Mouse (Mus musculus) splenic B cell, adult 2 months (primary cell): Measurements from ENCODE around the gene Celf2.

ENCODE experiments used
- DNase-seq: peaks from one replicate; pipeline ENCODE4 v3.0.0-alpha.2; 2011; ENCODE audit warnings: low read depth, low spot score
- H3K27me3 ChIP-seq: 2 replicates; pipeline ENCODE4 v1.6.1; 2012; ENCODE audit warnings: mild to moderate bottlenecking, low read length, moderate library complexity, mixed read lengths; ENCODE audit not compliant: control insufficient read depth, poor library complexity, insufficient read depth, severe bottlenecking
- H3K36me3 ChIP-seq: 2 replicates; pipeline ENCODE4 v1.6.1; 2012; ENCODE audit warnings: mild to moderate bottlenecking, low read length, moderate library complexity, mixed read lengths; ENCODE audit not compliant: control insufficient read depth, poor library complexity, insufficient read depth, severe bottlenecking

Gene Celf2

GRCm38 (mm10) chr2:6726071-6726470 is 783.3 kb downstream of the Celf2 start:
- no peaks in the 10 kb centered on the region for H3K36me3 ChIP-seq
- DNase-seq, result no peak
- no peaks in the 10 kb centered on the region for H3K27me3 ChIP-seq

GRCm38 (mm10) chr2:6723602-6724001 is 785.8 kb downstream of the Celf2 start:
- DNase-seq, result peak; percentile 86
- Histone ChIP-seq H3K27me3 (no peaks in the 10 kb centered on the region), H3K36me3 (no peaks in the 10 kb centered on the region; the same call in 1 of the 2 replicates)

DNA sequence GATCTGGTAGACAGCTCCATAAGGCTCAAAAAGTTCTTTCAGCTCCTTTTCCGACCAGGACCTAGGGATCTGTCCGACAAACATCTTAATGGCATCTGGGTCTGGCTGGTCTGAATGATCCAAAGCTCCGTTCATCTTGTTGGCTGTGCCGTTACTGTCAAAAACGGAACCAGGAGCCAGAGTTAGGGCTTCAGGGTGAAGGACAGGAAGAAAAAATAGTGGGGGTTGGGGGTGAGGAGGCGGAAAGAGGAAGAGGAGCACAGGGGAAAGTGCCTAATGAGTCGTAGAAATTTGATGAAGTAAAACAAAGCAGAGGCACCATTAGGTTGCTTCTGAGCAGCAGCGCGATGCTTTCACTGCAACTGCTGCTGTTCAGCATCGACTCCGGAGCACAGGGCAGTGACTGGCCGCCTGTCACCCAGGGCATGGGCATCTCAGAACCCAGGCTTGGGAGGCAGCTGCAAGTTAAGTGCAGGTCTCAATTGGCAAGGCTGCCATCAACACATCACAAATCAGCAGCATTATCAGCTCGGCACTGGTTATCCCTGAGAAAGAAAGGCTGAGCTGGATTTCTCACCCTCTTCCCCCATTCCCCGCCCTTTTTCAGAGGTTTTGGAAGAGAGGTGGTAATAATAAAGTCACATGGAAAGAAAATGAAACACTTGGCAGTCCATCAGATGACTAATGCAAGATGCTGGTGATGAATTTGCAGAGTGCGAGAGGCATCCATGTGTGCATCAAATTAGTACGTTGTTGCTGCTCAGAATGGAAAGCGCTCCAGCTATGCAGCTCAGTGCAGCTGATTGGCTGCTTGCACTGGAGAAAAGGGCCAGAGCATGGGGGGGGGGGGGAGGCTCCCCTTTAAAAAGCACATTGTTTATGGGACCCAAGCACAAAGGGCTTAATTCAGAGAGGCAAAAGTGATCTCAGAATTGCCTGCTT is 787.6 kb downstream of the Celf2 start:
- no peaks in the 10 kb centered on the region for H3K27me3 ChIP-seq
- no peaks in the 10 kb centered on the region; the same call in 1 of the 2 replicates for H3K36me3 ChIP-seq
- DNase-seq, result peak; percentile 67

GRCm38 (mm10) chr2:6720753-6721459 is 788.5 kb downstream of the Celf2 start:
- peak; percentile 68 for DNase-seq
- H3K36me3 ChIP-seq, result no peaks in the 10 kb centered on the region; the same call in 1 of the 2 replicates
- H3K27me3 ChIP-seq, result no peaks in the 10 kb centered on the region

- DNase-seq, result peak; percentile 45
- Histone ChIP-seq H3K27me3 (no peaks in the 10 kb centered on the region), H3K36me3 (no peaks in the 10 kb centered on the region; the same call in 1 of the 2 replicates)
These were observed 790.5 kb downstream of the Celf2 start for GRCm38 (mm10) chr2:6718864-6719263.

DNA sequence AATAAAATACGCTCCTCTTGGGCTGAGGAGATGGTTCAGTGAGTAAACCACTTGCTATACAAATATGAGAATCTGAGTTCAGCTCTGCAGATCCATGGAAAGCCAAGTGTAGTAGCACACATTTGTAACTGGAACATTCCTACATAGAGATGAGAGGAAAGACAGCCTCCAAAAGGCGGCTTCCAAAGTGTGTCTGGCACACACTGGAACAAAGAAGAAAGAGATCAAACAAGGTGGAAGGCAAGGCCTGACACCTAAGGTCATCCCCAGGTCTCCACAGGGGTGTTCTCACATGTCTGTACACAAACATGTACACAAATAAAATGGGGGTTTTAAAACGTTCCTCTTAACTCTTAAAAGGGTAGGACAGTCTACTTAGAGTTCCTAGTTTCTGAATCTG is 791.4 kb downstream of the Celf2 start:
- Histone ChIP-seq H3K36me3 (no peaks in the 10 kb centered on the region; the same call in 1 of the 2 replicates), H3K27me3 (no peaks in the 10 kb centered on the region)
- no peak for DNase-seq

DNA sequence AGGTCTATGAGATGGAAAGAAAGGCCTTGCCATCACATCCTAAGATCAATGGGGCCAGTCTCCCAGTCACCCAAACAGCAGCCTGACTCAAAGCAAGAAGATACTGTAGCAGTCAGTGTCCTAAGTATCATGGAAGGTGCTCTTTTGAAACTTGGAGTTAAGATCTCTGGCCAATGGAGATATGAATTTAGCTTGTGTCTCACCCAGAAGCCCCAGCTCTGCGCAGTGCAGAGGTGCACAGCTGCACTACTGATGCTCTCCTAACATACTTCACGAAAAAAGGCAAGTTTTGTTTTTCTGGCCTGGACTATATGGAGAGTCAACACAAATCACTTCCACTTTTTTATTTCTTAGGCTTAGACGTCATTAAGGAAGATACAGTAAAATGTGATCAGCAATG is 793.8 kb downstream of the Celf2 start:
- DNase-seq, result no peak
- H3K36me3 ChIP-seq, result no peaks in the 10 kb centered on the region; the same call in 1 of the 2 replicates
- H3K27me3 ChIP-seq, result no peaks in the 10 kb centered on the region

- no peaks in the 10 kb centered on the region; the same call in 1 of the 2 replicates for H3K27me3 ChIP-seq
These were observed 795.8 kb downstream of the Celf2 start for GRCm38 (mm10) chr2:6713529-6713928.

DNA sequence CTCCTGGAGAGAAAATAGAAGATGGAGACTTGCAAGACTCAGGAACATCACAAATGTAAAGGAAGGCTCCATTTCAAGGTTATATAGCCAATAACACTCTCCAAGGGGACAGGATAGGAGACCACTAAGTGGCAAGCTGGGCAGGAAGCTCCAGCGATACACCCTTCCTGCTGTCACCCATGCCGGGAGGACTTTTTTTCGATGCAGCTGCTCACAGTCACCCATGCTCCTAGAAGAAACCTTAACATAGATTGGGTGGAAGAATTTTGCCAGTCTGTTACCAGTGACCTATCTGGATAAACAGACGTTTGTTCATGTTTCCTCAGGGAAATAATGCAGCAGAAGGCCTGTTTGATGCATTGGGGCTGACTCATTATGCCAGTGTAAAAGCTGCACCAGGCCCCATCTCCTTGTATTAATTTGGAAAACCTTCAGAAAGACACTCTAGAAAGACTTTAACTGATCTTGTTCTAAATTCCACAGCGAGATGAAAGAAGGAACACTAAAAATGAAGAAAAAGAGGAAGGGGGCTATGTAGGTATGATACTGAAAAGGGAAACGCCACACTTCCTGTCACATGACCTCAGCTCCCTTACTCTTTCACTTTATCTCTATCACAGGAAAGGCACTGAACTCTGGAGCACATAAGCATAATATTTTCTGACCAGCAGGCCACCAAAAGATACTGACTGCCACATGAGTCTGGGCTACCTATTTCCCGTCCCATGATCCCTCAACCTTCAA is 798.5 kb downstream of the Celf2 start:
- Histone ChIP-seq H3K36me3 (no peaks in the 10 kb centered on the region), H3K27me3 (no peaks in the 10 kb centered on the region; the same call in 1 of the 2 replicates)
- peak; percentile 82 for DNase-seq

More at GRCm38 (mm10) chr2:6713529-6713928, 795.8 kb downstream of the Celf2 start:
- no peak for DNase-seq
- no peaks in the 10 kb centered on the region for H3K36me3 ChIP-seq

DNA sequence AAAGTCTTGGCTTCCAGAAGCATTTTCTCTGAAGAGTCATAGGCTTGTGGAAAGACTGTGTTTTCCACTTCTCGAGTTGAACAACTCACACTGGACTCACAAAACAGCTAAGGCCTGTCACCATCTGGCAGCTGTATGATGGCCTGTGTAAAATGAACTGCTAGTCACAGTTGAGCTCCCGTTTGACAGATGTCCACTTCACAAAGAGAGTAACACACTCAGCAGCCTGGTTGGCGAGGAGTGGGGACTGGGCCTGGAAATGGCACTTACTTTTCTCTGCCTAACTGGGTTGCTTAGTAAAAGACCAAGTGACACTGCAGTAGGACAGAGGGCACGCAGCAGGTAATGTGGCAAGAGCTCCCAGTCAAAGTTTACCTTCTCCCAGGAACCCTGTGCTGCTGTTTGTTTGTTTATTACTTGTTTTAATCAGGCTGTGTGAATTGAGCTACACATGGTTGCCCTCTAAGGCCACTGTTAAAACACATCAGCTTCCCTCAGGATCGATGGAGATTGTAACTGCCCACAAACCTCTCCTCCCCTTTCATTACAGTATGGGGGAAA is 801.3 kb downstream of the Celf2 start:
- Histone ChIP-seq H3K36me3 (no peaks in the 10 kb centered on the region), H3K27me3 (no peaks in the 10 kb centered on the region; the same call in 1 of the 2 replicates)
- DNase-seq, result no peak

- peak; percentile 63 for DNase-seq
- no peaks in the 10 kb centered on the region; the same call in 1 of the 2 replicates for H3K27me3 ChIP-seq
- H3K36me3 ChIP-seq, result no peaks in the 10 kb centered on the region
These were observed 802.1 kb downstream of the Celf2 start for GRCm38 (mm10) chr2:6707276-6707675.

GRCm38 (mm10) chr2:6705929-6706739 is 803.2 kb downstream of the Celf2 start:
- DNase-seq, result peak; percentile 46
- H3K27me3 ChIP-seq, result no peaks in the 10 kb centered on the region; the same call in 1 of the 2 replicates

DNA sequence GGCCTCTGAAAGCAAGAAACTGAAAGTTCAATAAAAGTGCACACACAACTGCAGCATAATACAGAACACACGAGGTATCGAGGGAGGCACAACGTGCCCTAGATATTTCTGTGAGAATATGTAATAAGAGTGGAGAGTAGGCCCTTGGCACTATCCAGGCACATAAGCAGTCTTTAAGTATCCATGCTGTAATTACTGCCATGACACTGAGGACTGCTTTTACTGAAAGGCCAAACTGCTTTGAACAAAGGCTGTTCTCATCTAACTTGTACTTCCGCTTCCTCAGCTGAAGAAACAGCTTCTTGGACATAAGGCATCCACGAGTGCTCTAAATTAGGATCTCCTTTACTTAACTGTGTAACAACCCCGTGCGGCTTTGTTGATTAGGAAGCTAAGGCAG is 803.9 kb downstream of the Celf2 start:
- peak; percentile 42 for DNase-seq
- no peaks in the 10 kb centered on the region; the same call in 1 of the 2 replicates for H3K27me3 ChIP-seq
- no peaks in the 10 kb centered on the region for H3K36me3 ChIP-seq

More at GRCm38 (mm10) chr2:6705929-6706739, 803.2 kb downstream of the Celf2 start:
- no peaks in the 10 kb centered on the region for H3K36me3 ChIP-seq
